Mouse (Mus musculus): Measurements from ENCODE around the gene Ralgps1.

GRCm38 (mm10) chr2:33225921-33226320 is 145.4 kb downstream of the Ralgps1 start:
- TF ChIP-seq CTCF (IDR thresholded peaks at IDR 0.05; ENCODE audit: borderline replicate concordance, extremely low read depth, insufficient read depth, insufficient read length) (no peak), POLR2A (IDR thresholded peaks at IDR 0.05; ENCODE audit: borderline replicate concordance, extremely low read depth, insufficient read depth, insufficient read length, poor library complexity, severe bottlenecking) (no peak)
